Mouse (Mus musculus): ENCODE results near the gene Srek1.

Srek1 gene

GRCm38 (mm10) chr13:103726872-103727271, 47.5 kb downstream of the Srek1 start:
- no peak for DNase-seq (ENCODE audit: low spot score in 2 of 2)

- peak; percentile 54 for DNase-seq (ENCODE audit: low spot score in 2 of 2)
These were observed 62.9 kb downstream of the Srek1 start for GRCm38 (mm10) chr13:103711406-103712025.

GRCm38 (mm10) chr13:103710359-103710781, 64.0 kb downstream of the Srek1 start:
- no peak for DNase-seq (ENCODE audit: low spot score in 2 of 2)

GRCm38 (mm10) chr13:103705436-103705978, 68.9 kb downstream of the Srek1 start:
- no peak for DNase-seq (ENCODE audit: low spot score in 2 of 2)

GRCm38 (mm10) chr13:103703833-103704232, 70.6 kb downstream of the Srek1 start:
- peak in 1 of 2 experiments; percentile 26 for DNase-seq (ENCODE audit: low spot score in 2 of 2)

DNA sequence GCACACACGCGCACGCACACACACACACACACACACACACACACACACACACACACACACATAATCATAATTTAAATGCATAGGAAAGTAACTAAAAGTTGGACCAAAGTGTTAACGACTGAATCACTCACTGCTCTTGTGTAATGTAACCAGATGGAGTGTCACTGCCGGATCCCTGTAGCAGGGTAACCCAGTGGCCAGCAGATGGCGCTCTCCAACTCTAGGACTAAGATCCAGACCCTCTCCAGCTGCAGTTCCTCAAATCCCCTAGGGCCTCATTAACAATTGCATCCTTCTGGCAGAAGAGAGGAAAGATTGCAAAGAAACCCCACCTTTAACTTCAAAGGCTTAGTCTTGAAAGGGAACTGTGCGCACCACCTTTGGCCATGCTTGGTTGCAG, 71.0 kb downstream of the Srek1 start:
- DNase-seq (ENCODE audit: low spot score in 2 of 2) = peak; percentile 36 to 61

DNA sequence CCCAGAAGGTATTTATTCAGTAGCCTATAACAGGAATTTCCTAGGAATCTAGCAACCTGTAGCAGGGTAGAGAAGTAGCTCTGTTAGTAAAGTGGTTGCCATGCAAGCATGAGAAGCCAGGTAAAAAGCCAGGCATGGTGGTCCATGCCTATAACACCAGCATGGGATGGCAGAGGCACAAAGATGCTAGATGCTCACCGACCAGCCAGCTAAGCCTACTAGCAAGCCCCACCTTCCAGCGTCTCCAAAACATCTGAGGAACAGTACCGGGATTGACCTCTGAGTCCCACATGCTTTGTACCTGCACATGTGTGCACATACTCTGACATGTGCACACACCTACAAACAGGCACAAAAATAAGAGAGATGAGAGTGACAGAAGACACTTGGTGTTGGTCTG, 72.1 kb downstream of the Srek1 start:
- DNase-seq (ENCODE audit: low spot score in 2 of 2) = no peak

DNA sequence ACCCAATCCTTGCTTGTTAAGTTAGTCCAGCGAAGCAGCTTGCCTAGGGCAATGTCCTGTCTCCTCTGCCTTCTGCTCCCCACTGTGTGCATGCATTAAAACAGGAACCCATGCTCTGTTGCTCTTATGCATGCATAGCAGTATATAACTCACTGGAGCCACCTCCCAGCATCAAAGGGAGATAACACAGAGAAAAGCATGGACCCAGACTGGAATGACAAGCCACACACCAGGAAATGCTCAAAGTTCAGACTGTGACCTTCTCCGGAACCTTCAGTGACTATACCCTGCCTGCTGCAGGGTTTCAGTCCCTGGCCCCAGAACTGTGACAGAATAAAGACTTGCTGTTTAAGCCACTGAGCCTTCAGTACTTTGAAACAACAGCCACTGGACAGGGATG, 73.7 kb downstream of the Srek1 start:
- DNase-seq (ENCODE audit: low spot score in 2 of 2) = no peak

DNA sequence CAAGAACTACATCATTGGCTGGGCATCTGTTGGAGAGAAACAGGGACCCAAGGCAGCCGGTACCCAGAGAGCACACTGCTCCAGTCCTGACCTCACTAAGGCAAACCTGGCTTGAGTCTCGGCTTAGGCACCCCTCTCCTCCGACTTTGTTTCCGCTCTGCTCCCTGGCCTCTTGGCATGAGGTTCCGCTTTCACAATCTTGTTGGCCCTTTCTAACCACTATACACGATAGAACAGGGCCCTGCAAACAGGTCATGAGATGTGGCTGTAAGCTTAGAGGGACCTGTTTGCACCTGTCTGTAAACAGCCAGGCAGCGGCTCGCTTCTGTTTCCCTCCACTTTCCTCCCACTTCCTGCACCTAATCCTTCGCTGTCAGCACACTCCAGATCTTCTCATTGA, 76.4 kb downstream of the Srek1 start:
- no peak for DNase-seq (ENCODE audit: low spot score in 2 of 2)

DNA sequence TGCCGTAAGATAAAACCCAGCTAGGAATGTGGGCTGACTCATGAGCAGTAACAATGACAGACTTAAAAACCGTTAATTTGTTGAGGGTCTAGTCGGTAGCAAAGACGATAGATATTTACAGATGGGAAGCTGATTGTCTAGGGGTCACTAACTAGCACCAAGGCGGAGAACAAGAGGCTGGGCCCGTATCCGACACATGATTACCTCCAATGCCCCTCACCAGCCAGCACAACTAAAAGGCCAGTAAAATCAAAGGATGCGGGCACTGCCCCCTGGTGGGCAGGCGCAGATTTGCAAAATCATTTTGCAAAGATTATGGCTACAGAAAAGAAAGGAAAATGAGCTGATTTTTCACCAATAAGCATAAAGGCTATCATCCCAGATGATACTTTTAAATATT, 78.2 kb downstream of the Srek1 start:
- DNase-seq (ENCODE audit: low spot score in 2 of 2) = peak in 1 of 2 experiments; percentile 22

GRCm38 (mm10) chr13:103695456-103695855, 79.0 kb downstream of the Srek1 start:
- DNase-seq (ENCODE audit: low spot score in 2 of 2) = no peak

Measured in heart, adult 9 months (tissue).